Mouse (Mus musculus) adrenal gland, postnatal 4 days (tissue): ENCODE measurements around the gene Brip1. TPM values are rescaled to one million over a fixed set of nuclear protein-coding genes. Genes with fewer than 3 reads are reported as not detected.

Experiments
- DNase-seq, 2 experiments: peaks; one replicate each; pipeline ENCODE4 v3.0.0; 2021 to 2022; ENCODE audit warnings: low spot score in 2 of 2, mixed read lengths in 2 of 2
- total RNA-seq, 2 experiments: library from RNA; stranded (reverse); gene quantifications; 2 replicates each; pipeline ENCODE4 v1.2.3; 2021

Brip1 gene
- total RNA-seq, 2 experiments from 2014 or later, result 7.0 to 7.1 TPM

GRCm38 (mm10) chr11:86117078-86117869, 83.7 kb downstream of the Brip1 start:
- DNase-seq, result no peak

- no peak for DNase-seq
These were observed 85.0 kb downstream of the Brip1 start for GRCm38 (mm10) chr11:86115955-86116354.

- DNase-seq, result no peak
These were observed 93.7 kb downstream of the Brip1 start for GRCm38 (mm10) chr11:86107276-86107675.

- DNase-seq, result no peak
These were observed 94.4 kb downstream of the Brip1 start for GRCm38 (mm10) chr11:86106596-86106995.

GRCm38 (mm10) chr11:86101191-86101590, 99.8 kb downstream of the Brip1 start:
- no peak for DNase-seq

- DNase-seq, result no peak
These were observed 101.7 kb downstream of the Brip1 start for GRCm38 (mm10) chr11:86099341-86099740.

- no peak for DNase-seq
These were observed 112.2 kb downstream of the Brip1 start for GRCm38 (mm10) chr11:86088815-86089214.

GRCm38 (mm10) chr11:86084522-86084921, 116.5 kb downstream of the Brip1 start:
- no peak for DNase-seq

- no peak for DNase-seq
These were observed 123.0 kb downstream of the Brip1 start for GRCm38 (mm10) chr11:86078025-86078424.

- no peak for DNase-seq
These were observed 124.0 kb downstream of the Brip1 start for GRCm38 (mm10) chr11:86076966-86077365.

- DNase-seq, result no peak
These were observed 124.6 kb downstream of the Brip1 start for GRCm38 (mm10) chr11:86076403-86076802.

GRCm38 (mm10) chr11:86075371-86075770, 125.6 kb downstream of the Brip1 start:
- DNase-seq, result no peak

GRCm38 (mm10) chr11:86068651-86069050, 132.3 kb downstream of the Brip1 start:
- no peak for DNase-seq

- DNase-seq, result no peak
These were observed 133.8 kb downstream of the Brip1 start for GRCm38 (mm10) chr11:86067154-86067553.

GRCm38 (mm10) chr11:86064881-86065280, 136.1 kb downstream of the Brip1 start:
- DNase-seq, result no peak

GRCm38 (mm10) chr11:86061243-86061642, 139.8 kb downstream of the Brip1 start:
- DNase-seq, result no peak

GRCm38 (mm10) chr11:86059123-86059522, 141.9 kb downstream of the Brip1 start:
- DNase-seq, result no peak

GRCm38 (mm10) chr11:86055806-86056205, 145.2 kb downstream of the Brip1 start:
- DNase-seq, result no peak

GRCm38 (mm10) chr11:86051383-86051782, 149.6 kb downstream of the Brip1 start:
- DNase-seq, result no peak

GRCm38 (mm10) chr11:86050430-86051280, 150.3 kb downstream of the Brip1 start:
- DNase-seq, result no peak

GRCm38 (mm10) chr11:86039994-86040393, 161.0 kb downstream of the Brip1 start:
- no peak for DNase-seq

GRCm38 (mm10) chr11:86039355-86039754, 161.6 kb downstream of the Brip1 start:
- no peak for DNase-seq
